Mouse (Mus musculus) MEL (cell line): ENCODE results near the gene Ddx54. TPM values are rescaled to one million over a fixed set of nuclear protein-coding genes. Genes with fewer than 3 reads are reported as not detected.

Experiments used
- polyA plus RNA-seq, 2 experiments: library from polyadenylated mRNA; stranded (reverse) in 1 of 2; unstranded in 1 of 2; fragments of >175 nt in 1 of 2; fragments of >200 nt in 1 of 2; gene quantifications; 2 replicates each; pipeline versions ENCODE4 v1.2.1 to v1.2.4; 2012; ENCODE audit warnings: low replicate concordance in 2 of 2, low read depth in 1 of 2; ENCODE audit not compliant: insufficient read length in 2 of 2, insufficient read depth in 1 of 2, missing spikeins in 1 of 2
- total RNA-seq: library from RNA; depleted of rRNA; stranded (reverse); fragments of 300-350 nt; gene quantifications from 2 replicates; pipeline ENCODE4 v1.2.3, GENCODE M21; 2012; rRNA removed

Ddx54 gene
- total and polyA plus RNA-seq, 3 experiments = 73.8 to 99.9 TPM; not detected in 1

Other genes starting within 250 kb of the Ddx54 start
- gene Lhx5, start 181.0 kb upstream of the Ddx54 start, total RNA-seq = not detected in 2 replicates
- gene Lhx5, start 181.0 kb upstream of the Ddx54 start, polyA plus RNA-seq = not detected
- gene Sdsl, start 139.9 kb upstream of the Ddx54 start, total RNA-seq = 8.2 and 12.1 TPM in 2 replicates
- gene Sdsl, start 139.9 kb upstream of the Ddx54 start, polyA plus RNA-seq = 10 to 100 TPM in 1 of 2 experiments, not detected in 1; 21.0 TPM
- not detected in 2 replicates for gene Sds, start 136.2 kb upstream of the Ddx54 start, total RNA-seq
- under 1 TPM in 1 of 2 experiments, not detected in 1; 0.17 TPM for gene Sds, start 136.2 kb upstream of the Ddx54 start, polyA plus RNA-seq
- 9.2 and 10.1 TPM in 2 replicates for gene Plbd2, start 109.1 kb upstream of the Ddx54 start, total RNA-seq
- gene Plbd2, start 109.1 kb upstream of the Ddx54 start, polyA plus RNA-seq = 10 to 100 TPM in 1 of 2 experiments, not detected in 1; 30.5 TPM
- 2.3 and 2.7 TPM in 2 replicates for gene Slc8b1, start 101.6 kb upstream of the Ddx54 start, total RNA-seq
- gene Slc8b1, start 101.6 kb upstream of the Ddx54 start, polyA plus RNA-seq = 1 to 10 TPM in 1 of 2 experiments, not detected in 1; 5.9 TPM
- 11.0 and 11.3 TPM in 2 replicates for gene Tpcn1, start 24.1 kb upstream of the Ddx54 start, total RNA-seq
- gene Tpcn1, start 24.1 kb upstream of the Ddx54 start, polyA plus RNA-seq = 10 to 100 TPM in 1 of 2 experiments, not detected in 1; 43.2 TPM
- gene Iqcd, start 23.7 kb upstream of the Ddx54 start, total RNA-seq = 0.62 and 1.1 TPM in 2 replicates
- gene Iqcd, start 23.7 kb upstream of the Ddx54 start, polyA plus RNA-seq = 1 to 10 TPM in 1 of 2 experiments, not detected in 1; 2.2 TPM
- 14.0 and 18.1 TPM in 2 replicates for gene Rita1, start 150 bp upstream of the Ddx54 start, total RNA-seq
- 10 to 100 TPM in 1 of 2 experiments, not detected in 1; 22.1 TPM for gene Rita1, start 150 bp upstream of the Ddx54 start, polyA plus RNA-seq
- gene Cfap73, start 21.5 kb downstream of the Ddx54 start, total RNA-seq = not detected in 2 replicates
- under 1 TPM in 1 of 2 experiments, not detected in 1; 0.25 TPM for gene Cfap73, start 21.5 kb downstream of the Ddx54 start, polyA plus RNA-seq
- 0.26 and 0.69 TPM in 2 replicates for gene Rasal1, start 36.1 kb downstream of the Ddx54 start, total RNA-seq
- 1 to 10 TPM in 1 of 2 experiments, not detected in 1; 4.5 TPM for gene Rasal1, start 36.1 kb downstream of the Ddx54 start, polyA plus RNA-seq
- gene Dtx1, start 99.2 kb downstream of the Ddx54 start, total RNA-seq = 0.12 and 0.13 TPM in 2 replicates
- gene Dtx1, start 99.2 kb downstream of the Ddx54 start, polyA plus RNA-seq = under 1 TPM in 1 of 2 experiments, not detected in 1; 0.63 TPM
- gene Oas2, start 137.1 kb downstream of the Ddx54 start, total RNA-seq = 0.49 and 0.96 TPM in 2 replicates
- 1 to 10 TPM in 1 of 2 experiments, not detected in 1; 5.2 TPM for gene Oas2, start 137.1 kb downstream of the Ddx54 start, polyA plus RNA-seq
- gene Oas3, start 164.9 kb downstream of the Ddx54 start, total RNA-seq = 1.6 and 1.9 TPM in 2 replicates
- 1 to 10 TPM in 1 of 2 experiments, not detected in 1; 4.0 TPM for gene Oas3, start 164.9 kb downstream of the Ddx54 start, polyA plus RNA-seq
- gene Oas1e, start 182.8 kb downstream of the Ddx54 start, total RNA-seq = not detected in 2 replicates
- gene Oas1e, start 182.8 kb downstream of the Ddx54 start, polyA plus RNA-seq = not detected
- gene Oas1c, start 199.8 kb downstream of the Ddx54 start, total RNA-seq = 0.65 and 0.85 TPM in 2 replicates
- 1 to 10 TPM in 1 of 2 experiments, not detected in 1; 1.8 TPM for gene Oas1c, start 199.8 kb downstream of the Ddx54 start, polyA plus RNA-seq
- gene Oas1f, start 234.6 kb downstream of the Ddx54 start, total RNA-seq = not detected in 2 replicates
- not detected for gene Oas1f, start 234.6 kb downstream of the Ddx54 start, polyA plus RNA-seq
- gene Oas1h, start 248.7 kb downstream of the Ddx54 start, total RNA-seq = not detected in 2 replicates
- gene Oas1h, start 248.7 kb downstream of the Ddx54 start, polyA plus RNA-seq = not detected